Mouse (Mus musculus) cortical plate, adult 2 months (tissue): ENCODE data around the gene Acsl3. TPM values are rescaled to one million over a fixed set of nuclear protein-coding genes. Genes with fewer than 3 reads are reported as not detected.

Source experiments
- H3K27ac ChIP-seq: fragments of 200-500 bp; 2 replicates; pipeline ENCODE4 v1.5.1; 2012; ENCODE audit warnings: low read length, control low read depth, inconsistent platforms; ENCODE audit not compliant: insufficient read depth
- H3K4me1 ChIP-seq: fragments of 200-500 bp; 2 replicates; pipeline ENCODE4 v1.6.1; 2011; ENCODE audit warnings: low read length; ENCODE audit not compliant: control insufficient read depth, insufficient read depth
- H3K4me3 ChIP-seq: fragments of 200-500 bp; 2 replicates; pipeline ENCODE4 v1.5.1; 2011; ENCODE audit warnings: mild to moderate bottlenecking, low read length, control low read depth; ENCODE audit not compliant: insufficient read depth
- CTCF ChIP-seq: fragments of 200-500 bp; IDR thresholded peaks from 2 replicates; pipeline ENCODE4 v1.5.1; 2011; ENCODE audit warnings: mild to moderate bottlenecking, control low read depth, low read length; ENCODE audit not compliant: insufficient read depth; ENCODE audit errors: extremely low read depth
- POLR2A ChIP-seq: fragments of 200-500 bp; IDR thresholded peaks from 2 replicates; pipeline ENCODE4 v1.6.1; 2011; ENCODE audit warnings: mild to moderate bottlenecking, low read length, control low read depth; ENCODE audit not compliant: insufficient read depth; ENCODE audit errors: extremely low read depth
- polyA plus RNA-seq: library from polyadenylated mRNA; depleted of rRNA; stranded (reverse); fragments of >200 nt; gene quantifications from 2 replicates; pipeline ENCODE4 v1.2.3, GENCODE M21; 2012; rRNA removed

Gene Acsl3
- polyA plus RNA-seq, 1 experiment, result 117 TPM

DNA sequence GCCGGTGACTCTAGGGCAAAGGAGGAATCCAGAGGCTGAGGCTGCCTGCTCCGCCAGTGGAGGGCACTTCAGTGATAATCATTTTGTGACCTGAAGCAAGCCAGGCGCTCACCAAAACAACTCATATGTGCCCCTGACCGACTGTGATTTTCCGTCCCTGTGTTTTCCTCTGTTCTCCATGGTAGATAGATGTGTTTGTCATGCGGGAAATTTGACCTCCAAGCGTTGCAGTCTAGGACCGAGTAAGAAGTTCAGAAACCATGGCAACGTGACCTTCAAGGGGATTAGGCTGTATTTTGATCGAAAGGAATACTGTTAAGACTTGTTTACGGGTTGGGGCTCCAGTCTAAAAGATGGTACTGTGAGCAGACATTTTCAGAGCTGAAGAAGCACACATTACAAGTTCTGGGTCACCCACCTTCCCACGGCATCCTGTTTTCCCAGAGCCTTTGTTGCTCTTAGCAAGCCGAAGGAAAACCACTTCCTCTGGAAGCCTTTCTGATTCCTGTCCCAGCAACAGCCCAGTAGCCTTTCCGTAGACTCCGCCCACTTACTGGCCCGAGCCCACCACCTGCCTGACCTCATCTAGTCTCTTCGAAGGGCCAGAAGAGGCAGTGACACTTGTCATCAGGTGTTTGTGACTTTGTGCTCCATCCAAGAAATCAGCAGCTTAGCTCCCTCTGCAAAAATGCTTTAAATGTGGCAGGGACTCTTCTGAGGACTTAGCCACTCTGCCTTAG is 76.8 kb downstream of the Acsl3 start:
- Histone ChIP-seq H3K4me1 (no peaks in the 10 kb centered on the region), H3K27ac (no peak overlapping the region), H3K4me3 (no peak overlapping the region)
- no peak for TF ChIP-seq CTCF

DNA sequence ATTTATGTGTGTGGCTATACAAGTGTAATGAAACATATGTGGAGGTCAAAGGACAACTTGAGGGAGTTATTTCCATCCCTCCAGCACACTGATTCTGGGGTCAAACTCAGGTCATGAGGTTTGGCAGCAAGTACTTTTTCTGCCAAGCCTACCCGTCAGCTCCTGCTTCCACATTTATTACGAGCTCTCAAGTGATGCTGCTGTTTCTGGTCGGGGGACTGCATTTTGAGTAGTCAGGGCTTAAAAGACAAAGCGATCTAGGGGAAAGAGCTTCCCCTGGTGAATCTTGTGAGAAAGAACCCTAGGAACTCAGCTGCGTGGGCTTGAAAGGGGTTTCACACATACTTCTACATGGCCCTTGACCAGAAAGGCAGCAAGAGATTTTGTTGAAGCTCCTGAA is 80.0 kb downstream of the Acsl3 start:
- no peaks in the 10 kb centered on the region for H3K4me1 ChIP-seq
- no peak overlapping the region for H3K4me3 ChIP-seq
- no peak for TF ChIP-seq CTCF
- no peak for TF ChIP-seq POLR2A
- no peak overlapping the region for H3K27ac ChIP-seq

GRCm38 (mm10) chr1:78740676-78741075 is 83.1 kb downstream of the Acsl3 start:
- TF ChIP-seq POLR2A, result no peak
- no peak for TF ChIP-seq CTCF
- H3K4me1 ChIP-seq, result no peaks in the 10 kb centered on the region
- no peak overlapping the region for H3K4me3 ChIP-seq
- no peak overlapping the region for H3K27ac ChIP-seq

- no peaks in the 10 kb centered on the region for H3K4me1 ChIP-seq
- H3K4me3 ChIP-seq, result no peak overlapping the region
- TF ChIP-seq POLR2A (no peak), CTCF (no peak)
- no peak overlapping the region for H3K27ac ChIP-seq
Observed at GRCm38 (mm10) chr1:78742198-78742597, 84.6 kb downstream of the Acsl3 start.

- no peak overlapping the region for H3K4me3 ChIP-seq
- H3K4me1 ChIP-seq, result no peaks in the 10 kb centered on the region
- H3K27ac ChIP-seq, result no peak overlapping the region
- TF ChIP-seq POLR2A, result no peak
- TF ChIP-seq CTCF, result no peak
Observed at GRCm38 (mm10) chr1:78743318-78743717, 85.7 kb downstream of the Acsl3 start.

DNA sequence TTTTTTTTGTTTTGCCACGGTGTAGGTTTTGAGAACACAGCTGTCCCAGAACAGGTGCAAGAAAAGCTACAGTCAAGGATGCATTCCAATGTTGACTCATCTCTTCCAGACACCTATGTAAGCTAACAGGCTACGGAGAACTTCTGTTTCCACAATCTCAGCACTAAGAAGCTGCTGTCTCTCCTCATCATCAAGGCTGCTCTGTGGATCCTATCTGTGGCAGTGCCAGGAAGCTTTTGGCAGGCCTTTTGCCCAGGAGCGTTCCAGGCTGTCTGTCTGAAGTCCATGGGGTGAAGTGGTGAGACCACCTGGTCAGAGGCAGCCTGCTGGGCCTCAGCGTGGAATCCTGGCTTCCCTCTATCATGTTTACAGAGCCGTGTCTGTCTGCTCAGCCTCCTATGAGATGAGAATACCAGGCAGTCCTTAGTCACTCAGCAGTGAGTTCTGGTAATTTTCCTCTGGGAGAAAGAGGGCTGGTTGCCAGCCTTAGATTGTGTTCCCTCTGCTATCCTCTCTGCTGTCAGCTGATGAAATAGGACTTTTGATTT is 87.7 kb downstream of the Acsl3 start:
- peak overlapping the region; percentile 45 for H3K27ac ChIP-seq
- H3K4me3 ChIP-seq, result no peak overlapping the region
- no peak for TF ChIP-seq POLR2A
- no peak for TF ChIP-seq CTCF
- H3K4me1 ChIP-seq, result no peaks in the 10 kb centered on the region

Other genes starting within 250 kb of the Acsl3 start
- 55.6 and 55.8 TPM in 2 replicates for gene Farsb, start 168.9 kb upstream of the Acsl3 start, polyA plus RNA-seq
- gene Mogat1, start 146.8 kb upstream of the Acsl3 start, polyA plus RNA-seq, result 0.42 TPM in 1 of 2 replicates, not detected in the other
- gene BC035947, start 145.7 kb upstream of the Acsl3 start, polyA plus RNA-seq, result 0.44 and 0.45 TPM in 2 replicates
- 7.7 and 8.2 TPM in 2 replicates for gene Utp14b, start 213 bp downstream of the Acsl3 start, polyA plus RNA-seq
- 0.72 and 0.84 TPM in 2 replicates for gene Kcne4, start 158.9 kb downstream of the Acsl3 start, polyA plus RNA-seq